Mouse (Mus musculus): Measurements from ENCODE around the gene Arid5b. TPM values are rescaled to one million over a fixed set of nuclear protein-coding genes. Genes with fewer than 3 reads are reported as not detected.

The Arid5b gene
- polyA plus RNA-seq, 1 experiment from 2014 or later, result 27.5 TPM

DNA sequence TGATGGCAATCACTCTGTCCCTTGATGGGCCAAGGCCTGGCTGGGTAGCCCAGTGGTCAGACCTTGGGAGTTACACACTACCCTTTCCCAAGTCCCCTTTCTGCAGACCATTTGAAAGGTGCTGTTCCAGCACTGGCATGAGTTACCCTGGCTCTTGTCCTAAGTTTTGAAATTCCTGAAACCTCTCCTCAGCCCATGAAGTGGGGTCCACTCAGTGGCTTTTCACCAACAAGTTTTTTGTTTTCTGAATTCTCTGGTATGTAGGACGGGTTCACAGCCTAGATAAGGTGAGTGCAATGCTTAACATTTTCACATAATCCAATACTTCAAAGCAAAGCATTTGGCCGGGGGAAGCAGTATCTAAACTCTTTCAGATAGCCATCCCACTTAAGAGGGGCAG, 183.4 kb downstream of the Arid5b start:
- DNase-seq (ENCODE audit: low spot score), result no peak
- H3K27ac ChIP-seq (replicated peaks; ENCODE audit: low read depth, low read length), result no peak overlapping the region
- peaks cover 18% of the 10 kb centered on the region for H3K36me3 ChIP-seq (replicated peaks; ENCODE audit: control insufficient read depth, insufficient read depth, low read depth, low read length)
- no peak overlapping the region for H3K9ac ChIP-seq (replicated peaks; ENCODE audit: low read length)
- H3K4me2 ChIP-seq (ENCODE audit: low read depth, low read length), result no peak overlapping the region
- H3K9me3 ChIP-seq (replicated peaks; ENCODE audit: control insufficient read depth, low read length), result no peaks in the 10 kb centered on the region
- H3K4me1 ChIP-seq (ENCODE audit: control insufficient read depth, insufficient read depth, low read length), result no peaks in the 10 kb centered on the region
- no peaks in the 10 kb centered on the region for H3K27me3 ChIP-seq (ENCODE audit: control insufficient read depth, insufficient read depth, low read length)
- 82% methylated on average over 2 of the region's 2 CpGs for WGBS
- no peak overlapping the region for H3K4me3 ChIP-seq (ENCODE audit: low read depth, low read length)
- ATAC-seq (replicated peaks; ENCODE audit: insufficient number of reproducible peaks, low FRiP score, low TSS enrichment, low read depth), result no peak

GRCm38 (mm10) chr10:68093496-68093895, 185.0 kb downstream of the Arid5b start:
- Histone ChIP-seq H3K27me3 (ENCODE audit: control insufficient read depth, insufficient read depth, low read length) (no peaks in the 10 kb centered on the region), H3K9me3 (replicated peaks; ENCODE audit: control insufficient read depth, low read length) (no peaks in the 10 kb centered on the region), H3K4me2 (ENCODE audit: low read depth, low read length) (no peak overlapping the region), H3K9ac (replicated peaks; ENCODE audit: low read length) (no peak overlapping the region), H3K27ac (replicated peaks; ENCODE audit: low read depth, low read length) (no peak overlapping the region), H3K4me3 (ENCODE audit: low read depth, low read length) (no peak overlapping the region), H3K36me3 (replicated peaks; ENCODE audit: control insufficient read depth, insufficient read depth, low read depth, low read length) (peaks cover 18% of the 10 kb centered on the region), H3K4me1 (ENCODE audit: control insufficient read depth, insufficient read depth, low read length) (no peaks in the 10 kb centered on the region)
- ATAC-seq (replicated peaks; ENCODE audit: insufficient number of reproducible peaks, low FRiP score, low TSS enrichment, low read depth), result no peak
- 85% methylated on average over 3 of the region's 3 CpGs for WGBS
- no peak for DNase-seq (ENCODE audit: low spot score)

GRCm38 (mm10) chr10:68091840-68092239, 186.7 kb downstream of the Arid5b start:
- Histone ChIP-seq H3K27ac (replicated peaks; ENCODE audit: low read depth, low read length) (no peak overlapping the region), H3K27me3 (ENCODE audit: control insufficient read depth, insufficient read depth, low read length) (no peaks in the 10 kb centered on the region), H3K36me3 (replicated peaks; ENCODE audit: control insufficient read depth, insufficient read depth, low read depth, low read length) (peaks cover 8% of the 10 kb centered on the region), H3K4me3 (ENCODE audit: low read depth, low read length) (no peak overlapping the region), H3K4me2 (ENCODE audit: low read depth, low read length) (no peak overlapping the region), H3K9me3 (replicated peaks; ENCODE audit: control insufficient read depth, low read length) (no peaks in the 10 kb centered on the region), H3K9ac (replicated peaks; ENCODE audit: low read length) (no peak overlapping the region), H3K4me1 (ENCODE audit: control insufficient read depth, insufficient read depth, low read length) (no peaks in the 10 kb centered on the region)
- DNase-seq (ENCODE audit: low spot score) (no peak), ATAC-seq (replicated peaks; ENCODE audit: insufficient number of reproducible peaks, low FRiP score, low TSS enrichment, low read depth) (no peak)
- whole genome bisulfite sequencing, result 79% methylated on average over 4 of the region's 4 CpGs

DNA sequence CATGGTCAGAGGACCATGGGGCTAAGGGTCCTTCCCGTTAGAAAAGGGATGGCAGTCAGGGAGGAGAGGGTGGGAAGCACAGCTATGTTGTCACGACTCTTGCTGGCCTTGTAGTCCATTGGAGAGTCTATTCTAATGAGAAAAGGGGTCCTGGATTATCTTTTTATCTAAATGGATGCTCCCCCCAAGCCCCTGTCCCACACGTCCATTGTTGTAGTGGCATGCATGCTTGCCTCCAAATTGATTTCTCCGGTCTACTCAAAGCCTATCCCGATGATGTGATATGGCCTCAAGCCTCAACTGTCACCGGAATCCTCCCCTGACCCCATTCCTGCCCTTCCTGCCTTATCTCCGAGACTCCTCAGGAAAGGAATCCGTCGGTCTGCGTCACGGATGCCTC, 187.5 kb downstream of the Arid5b start:
- DNase-seq (ENCODE audit: low spot score) (no peak), ATAC-seq (replicated peaks; ENCODE audit: insufficient number of reproducible peaks, low FRiP score, low TSS enrichment, low read depth) (no peak)
- Histone ChIP-seq H3K9ac (replicated peaks; ENCODE audit: low read length) (no peak overlapping the region), H3K9me3 (replicated peaks; ENCODE audit: control insufficient read depth, low read length) (no peaks in the 10 kb centered on the region), H3K4me3 (ENCODE audit: low read depth, low read length) (no peak overlapping the region), H3K36me3 (replicated peaks; ENCODE audit: control insufficient read depth, insufficient read depth, low read depth, low read length) (no peaks in the 10 kb centered on the region; the same call in 1 of the 2 replicates), H3K27ac (replicated peaks; ENCODE audit: low read depth, low read length) (no peak overlapping the region), H3K4me1 (ENCODE audit: control insufficient read depth, insufficient read depth, low read length) (no peaks in the 10 kb centered on the region), H3K4me2 (ENCODE audit: low read depth, low read length) (no peak overlapping the region), H3K27me3 (ENCODE audit: control insufficient read depth, insufficient read depth, low read length) (no peaks in the 10 kb centered on the region)
- WGBS, result 79% methylated on average over 11 of the region's 11 CpGs

GRCm38 (mm10) chr10:68090544-68090943, 188.0 kb downstream of the Arid5b start:
- Histone ChIP-seq H3K27ac (replicated peaks; ENCODE audit: low read depth, low read length) (no peak overlapping the region), H3K9me3 (replicated peaks; ENCODE audit: control insufficient read depth, low read length) (no peaks in the 10 kb centered on the region), H3K27me3 (ENCODE audit: control insufficient read depth, insufficient read depth, low read length) (no peaks in the 10 kb centered on the region), H3K4me3 (ENCODE audit: low read depth, low read length) (no peak overlapping the region), H3K4me1 (ENCODE audit: control insufficient read depth, insufficient read depth, low read length) (no peaks in the 10 kb centered on the region), H3K36me3 (replicated peaks; ENCODE audit: control insufficient read depth, insufficient read depth, low read depth, low read length) (no peaks in the 10 kb centered on the region; the same call in 1 of the 2 replicates), H3K9ac (replicated peaks; ENCODE audit: low read length) (no peak overlapping the region), H3K4me2 (ENCODE audit: low read depth, low read length) (no peak overlapping the region)
- ATAC-seq (replicated peaks; ENCODE audit: insufficient number of reproducible peaks, low FRiP score, low TSS enrichment, low read depth) (no peak), DNase-seq (ENCODE audit: low spot score) (no peak)
- WGBS, result 90% methylated on average over 3 of the region's 3 CpGs

DNA sequence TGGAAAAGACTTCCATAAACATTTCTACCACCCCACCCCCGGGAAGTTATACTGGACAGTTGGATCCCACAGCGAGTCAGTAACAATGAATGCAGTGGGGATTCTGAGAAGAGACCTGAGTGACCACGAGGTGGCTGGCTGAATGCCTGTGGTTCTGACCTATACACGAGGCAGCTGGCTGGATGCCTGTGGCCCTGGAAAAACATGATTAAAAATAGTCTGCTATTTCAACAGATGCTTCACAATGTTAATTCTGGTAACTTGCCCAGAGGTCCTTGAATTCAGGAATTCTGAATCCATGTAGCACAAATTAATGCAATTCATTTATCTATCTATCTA, 188.4 kb downstream of the Arid5b start:
- Histone ChIP-seq H3K9me3 (replicated peaks; ENCODE audit: control insufficient read depth, low read length) (no peaks in the 10 kb centered on the region), H3K9ac (replicated peaks; ENCODE audit: low read length) (no peak overlapping the region), H3K36me3 (replicated peaks; ENCODE audit: control insufficient read depth, insufficient read depth, low read depth, low read length) (no peaks in the 10 kb centered on the region; the same call in 1 of the 2 replicates), H3K4me3 (ENCODE audit: low read depth, low read length) (no peak overlapping the region), H3K4me2 (ENCODE audit: low read depth, low read length) (no peak overlapping the region), H3K27ac (replicated peaks; ENCODE audit: low read depth, low read length) (no peak overlapping the region), H3K27me3 (ENCODE audit: control insufficient read depth, insufficient read depth, low read length) (no peaks in the 10 kb centered on the region), H3K4me1 (ENCODE audit: control insufficient read depth, insufficient read depth, low read length) (no peaks in the 10 kb centered on the region)
- DNase-seq (ENCODE audit: low spot score), result no peak
- no peak for ATAC-seq (replicated peaks; ENCODE audit: insufficient number of reproducible peaks, low FRiP score, low TSS enrichment, low read depth)
- WGBS, result 83% methylated on average over 4 of the region's 4 CpGs

DNA sequence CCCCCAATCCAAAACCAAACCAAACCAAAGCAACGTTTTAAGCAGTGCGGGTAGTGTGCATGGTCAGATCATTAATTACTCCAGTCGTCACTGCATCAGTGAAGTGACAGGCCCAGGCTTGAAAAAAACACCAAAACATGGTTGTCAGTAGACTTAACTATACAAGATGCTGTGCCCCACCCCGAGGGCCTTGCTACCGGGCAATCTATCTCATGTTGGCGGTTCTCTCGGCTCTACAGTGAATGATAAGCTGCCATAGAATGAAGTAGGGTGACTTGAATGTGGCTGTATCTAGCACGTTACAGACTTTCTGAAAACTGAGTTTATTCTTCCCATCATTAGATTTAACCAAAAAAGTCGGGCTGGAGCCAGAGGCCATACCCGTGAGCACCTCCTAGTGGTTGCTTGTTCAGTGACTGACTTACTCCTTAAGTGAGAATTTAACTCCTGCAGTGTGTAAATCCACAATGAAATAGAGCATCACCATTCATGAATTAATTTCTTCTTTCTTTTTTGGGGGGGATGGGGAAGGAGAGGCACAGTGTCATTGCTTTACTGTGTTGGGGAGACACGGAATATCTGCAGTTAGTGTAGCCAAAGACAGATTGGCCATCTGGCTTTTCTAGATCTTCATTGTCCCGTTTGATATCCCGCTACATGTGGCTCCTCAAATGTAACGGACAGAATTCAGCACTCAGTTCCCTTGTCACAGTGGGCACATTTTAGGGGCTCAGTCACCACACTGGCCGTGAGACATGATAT, 188.9 kb downstream of the Arid5b start:
- peak; percentile 48 for DNase-seq (ENCODE audit: low spot score)
- WGBS, result 73% methylated on average over 15 of the region's 15 CpGs
- H3K36me3 ChIP-seq (replicated peaks; ENCODE audit: control insufficient read depth, insufficient read depth, low read depth, low read length), result no peaks in the 10 kb centered on the region; the same call in 1 of the 2 replicates
- no peak overlapping the region for H3K9ac ChIP-seq (replicated peaks; ENCODE audit: low read length)
- H3K4me2 ChIP-seq (ENCODE audit: low read depth, low read length), result no peak overlapping the region
- no peaks in the 10 kb centered on the region for H3K27me3 ChIP-seq (ENCODE audit: control insufficient read depth, insufficient read depth, low read length)
- ATAC-seq (replicated peaks; ENCODE audit: insufficient number of reproducible peaks, low FRiP score, low TSS enrichment, low read depth), result no peak
- no peaks in the 10 kb centered on the region for H3K9me3 ChIP-seq (replicated peaks; ENCODE audit: control insufficient read depth, low read length)
- H3K4me3 ChIP-seq (ENCODE audit: low read depth, low read length), result no peak overlapping the region
- H3K4me1 ChIP-seq (ENCODE audit: control insufficient read depth, insufficient read depth, low read length), result no peaks in the 10 kb centered on the region
- H3K27ac ChIP-seq (replicated peaks; ENCODE audit: low read depth, low read length), result no peak overlapping the region

DNA sequence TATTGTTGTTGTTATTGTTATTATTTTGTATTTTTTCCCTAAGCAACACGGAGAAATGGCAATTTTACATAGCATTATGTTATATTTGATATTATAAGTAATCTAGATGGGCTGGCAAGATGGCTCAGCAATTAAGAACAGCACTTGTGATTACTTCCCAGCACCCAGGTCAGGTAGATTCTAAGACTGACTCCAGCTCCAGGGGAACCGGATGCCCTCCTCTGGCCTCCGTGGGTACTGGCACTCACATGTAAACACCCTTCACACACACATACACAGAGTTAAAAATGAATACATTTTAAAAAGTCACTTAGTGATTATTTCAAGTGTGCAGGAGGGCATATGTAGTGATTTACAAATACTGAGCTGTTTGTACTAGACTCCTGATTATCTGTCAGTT, 190.8 kb downstream of the Arid5b start:
- no peak overlapping the region for H3K4me3 ChIP-seq (ENCODE audit: low read depth, low read length)
- no peak overlapping the region for H3K27ac ChIP-seq (replicated peaks; ENCODE audit: low read depth, low read length)
- no peak overlapping the region for H3K4me2 ChIP-seq (ENCODE audit: low read depth, low read length)
- H3K4me1 ChIP-seq (ENCODE audit: control insufficient read depth, insufficient read depth, low read length), result no peaks in the 10 kb centered on the region
- no peaks in the 10 kb centered on the region for H3K36me3 ChIP-seq (replicated peaks; ENCODE audit: control insufficient read depth, insufficient read depth, low read depth, low read length)
- H3K9me3 ChIP-seq (replicated peaks; ENCODE audit: control insufficient read depth, low read length), result no peaks in the 10 kb centered on the region
- no peak for DNase-seq (ENCODE audit: low spot score)
- H3K27me3 ChIP-seq (ENCODE audit: control insufficient read depth, insufficient read depth, low read length), result no peaks in the 10 kb centered on the region
- no peak for ATAC-seq (replicated peaks; ENCODE audit: insufficient number of reproducible peaks, low FRiP score, low TSS enrichment, low read depth)
- no peak overlapping the region for H3K9ac ChIP-seq (replicated peaks; ENCODE audit: low read length)
- 80% methylated on average over 3 of the region's 3 CpGs for whole genome bisulfite sequencing

All from embryonic facial prominence, embryonic 11.5 days (tissue).